Mouse (Mus musculus) left cerebral cortex, adult 2 months (tissue): ENCODE measurements around the gene Shd. TPM values are rescaled to one million over a fixed set of nuclear protein-coding genes. Genes with fewer than 3 reads are reported as not detected.

Source experiments
- DNase-seq, 2 experiments: peaks; one replicate each; pipeline ENCODE4 v3.0.0; 2021 to 2022; ENCODE audit warnings: low spot score in 2 of 2, mixed read lengths in 1 of 2; ENCODE audit errors: extremely low spot score in 1 of 2
- H3K27ac ChIP-seq: fragments of 200-600 bp; 2 replicates; pipeline ENCODE4 v1.8.1; 2022
- H3K4me3 ChIP-seq: fragments of 200-600 bp; 2 replicates; pipeline ENCODE4 v1.8.1; 2022
- CTCF ChIP-seq: fragments of 200-600 bp; IDR thresholded peaks from 2 replicates; pipeline ENCODE4 v1.8.1; 2022; ENCODE audit warnings: antibody characterized with exemption, mild to moderate bottlenecking, moderate library complexity
- intact Hi-C: fragments of 180-260 bp; cut with DNase I; formaldehyde crosslinking; loops from one replicate; pipeline ENCODE4 v1.15.1; 2025
- total RNA-seq, 2 experiments: library from RNA; stranded (reverse); gene quantifications; 2 replicates each; pipeline ENCODE4 v1.2.3; 2021

Shd gene
- total RNA-seq, 2 experiments from 2014 or later, result 36.7 to 40.1 TPM

- no peak for TF ChIP-seq CTCF
- no peak for DNase-seq
- H3K27ac ChIP-seq, result no peak overlapping the region
- intact Hi-C loops, result loop anchor here (10.0 kb wide), 1 partner anchor 1597 kb away; no protein-coding TSS in a partner anchor
- no peak overlapping the region for H3K4me3 ChIP-seq
Measured at GRCm38 (mm10) chr17:55952041-55952440, 18.2 kb upstream of the Shd start.

GRCm38 (mm10) chr17:55952447-55953027, 17.7 kb upstream of the Shd start, which contains the start of gene Ebi3:
Gene Ebi3 (plus strand): TSS chr17:55952640.
- no peak for TF ChIP-seq CTCF
- intact Hi-C loops, result loop anchor here (10.0 kb wide), 1 partner anchor 1598 kb away; no protein-coding TSS in a partner anchor
- no peak within 1 kb of the TSS for H3K4me3 ChIP-seq
- DNase-seq, result peak in 1 of 2 experiments; percentile 7
- H3K27ac ChIP-seq, result no peak within 1 kb of the TSS

GRCm38 (mm10) chr17:55953751-55954150, 16.5 kb upstream of the Shd start:
- no peak for TF ChIP-seq CTCF
- DNase-seq, result peak in 1 of 2 experiments; percentile 4
- no peak overlapping the region for H3K4me3 ChIP-seq
- H3K27ac ChIP-seq, result no peak overlapping the region
- intact Hi-C loops, result loop anchor here (10.0 kb wide), 1 partner anchor 1599 kb away; no protein-coding TSS in a partner anchor

- H3K4me3 ChIP-seq, result no peak overlapping the region
- intact Hi-C loops, result loop anchor here (10.0 kb wide), 1 partner anchor 1599 kb away; no protein-coding TSS in a partner anchor
- H3K27ac ChIP-seq, result no peak overlapping the region
- TF ChIP-seq CTCF, result no peak
- peak; percentile 9 to 10 for DNase-seq
Measured at GRCm38 (mm10) chr17:55954229-55954628, 16.0 kb upstream of the Shd start.

- 0 out of 2 replicates have a peak overlapping the region, but pooled peaks have one; percentile 22 for H3K27ac ChIP-seq
- peak overlapping the region; percentile 60 for H3K4me3 ChIP-seq
- peak; percentile 83 to 85 for DNase-seq
- intact Hi-C loops, result loop anchor here (2.0 to 10.0 kb wide), 4 partner anchors 64 to 1601 kb away; partner anchors contain the start of genes Ubxn6 and Zfp959
- no peak for TF ChIP-seq CTCF
Measured at GRCm38 (mm10) chr17:55956129-55956528, 14.1 kb upstream of the Shd start.

- Histone ChIP-seq H3K4me3 (peak overlapping the region; percentile 60), H3K27ac (no peak overlapping the region)
- TF ChIP-seq CTCF, result no peak
- no peak for DNase-seq
- intact Hi-C loops, result loop anchor here (2.0 to 10.0 kb wide), 4 partner anchors 64 to 1602 kb away; partner anchors contain the start of genes Ubxn6 and Zfp959
Measured at GRCm38 (mm10) chr17:55956591-55956990, 13.7 kb upstream of the Shd start.

GRCm38 (mm10) chr17:55957168-55957567, 13.1 kb upstream of the Shd start:
- peak; percentile 63 to 67 for DNase-seq
- Histone ChIP-seq H3K4me3 (no peak overlapping the region), H3K27ac (no peak overlapping the region)
- TF ChIP-seq CTCF, result peak; percentile 96
- intact Hi-C loops, result loop anchor here (2.0 to 10.0 kb wide), 4 partner anchors 65 to 1602 kb away; partner anchors contain the start of genes Ubxn6 and Zfp959

GRCm38 (mm10) chr17:55957726-55958583, 12.3 kb upstream of the Shd start:
- intact Hi-C loops, result loop anchor here (2.0 to 10.0 kb wide), 4 partner anchors 66 to 1603 kb away; partner anchors contain the start of genes Ubxn6 and Zfp959
- H3K27ac ChIP-seq, result peak overlapping the region; percentile 96
- H3K4me3 ChIP-seq, result peak overlapping the region; percentile 53
- peak; percentile 9 to 11 for DNase-seq
- TF ChIP-seq CTCF, result no peak

GRCm38 (mm10) chr17:55958584-55958886, 11.7 kb upstream of the Shd start:
- peak overlapping the region; percentile 96 for H3K27ac ChIP-seq
- peak overlapping the region; percentile 53 for H3K4me3 ChIP-seq
- intact Hi-C loops, result loop anchor here (5.0 to 10.0 kb wide), 3 partner anchors 66 to 1604 kb away; partner anchors contain the start of gene Zfp959
- TF ChIP-seq CTCF, result no peak
- DNase-seq, result peak; percentile 16 to 17

GRCm38 (mm10) chr17:55958918-55959728, 11.1 kb upstream of the Shd start, which contains the start of gene Yju2:
Gene Yju2 (plus strand): TSS chr17:55959099.
- intact Hi-C loops, result loop anchor here (1.0 to 10.0 kb wide), 4 partner anchors 50 to 1604 kb away; partner anchors contain the start of gene Zfp959
- H3K4me3 ChIP-seq, result peak within 1 kb of the TSS; percentile 53
- DNase-seq, result peak; percentile 92 to 95
- no peak for TF ChIP-seq CTCF
- H3K27ac ChIP-seq, result peak within 1 kb of the TSS; percentile 96
